Mouse (Mus musculus): ENCODE results near the gene Cux2.
A peak's percentile ranks its signal among the peaks of the same experiment; 100 is the strongest.

GRCm38 (mm10) chr5:122050017-122050831, at the start of gene Cux2:
- TF ChIP-seq CTCF (conservative IDR thresholded peaks at IDR 0.05; ENCODE audit: insufficient read depth, insufficient read length, low read depth, low read length) (peak; percentile 51), POLR2A (IDR thresholded peaks at IDR 0.05; ENCODE audit: low read depth, low read length) (no peak)
